Mouse (Mus musculus): ENCODE measurements around the gene Ndufb10. TPM values are rescaled to one million over a fixed set of nuclear protein-coding genes. Genes with fewer than 3 reads are reported as not detected.

Gene Ndufb10
- total and polyA plus RNA-seq, 2 experiments from 2014 or later = 170 to 349 TPM

DNA sequence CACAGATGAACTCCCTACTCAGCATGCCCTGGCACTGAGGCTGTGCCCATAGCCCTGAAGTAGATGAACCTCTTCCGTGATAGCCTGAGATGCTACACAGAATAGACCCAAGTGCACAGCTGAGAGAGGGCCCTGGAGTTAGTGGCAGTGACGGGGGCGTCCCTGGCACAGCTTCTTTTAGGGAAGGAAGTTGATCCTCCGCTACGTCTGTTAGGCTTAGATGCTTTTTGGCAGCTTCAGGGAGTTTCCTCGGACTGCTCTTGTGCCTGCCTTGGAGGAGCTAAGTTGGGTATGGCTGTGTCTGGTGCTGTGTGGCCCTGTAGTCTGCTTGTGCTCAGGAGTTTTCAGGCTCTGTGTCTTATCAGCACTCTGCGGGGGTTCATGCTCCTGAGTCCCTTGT, 50.0 kb downstream of the Ndufb10 start:
- Histone ChIP-seq H3K9ac (replicated peaks; ENCODE audit: low read length, poor library complexity, severe bottlenecking) (no peak overlapping the region), H3K36me3 (ENCODE audit: insufficient read depth, low read length) (peaks cover 27% of the 10 kb centered on the region), H3K27me3 (ENCODE audit: insufficient read depth, low read length) (no peaks in the 10 kb centered on the region), H3K4me3 (ENCODE audit: low read depth, low read length) (no peak overlapping the region), H3K4me1 (ENCODE audit: insufficient read depth, low read length) (peaks cover 15% of the 10 kb centered on the region; the same call in 1 of the 2 replicates), H3K4me2 (ENCODE audit: low read depth, low read length, poor library complexity, severe bottlenecking) (no peak overlapping the region), H3K27ac (ENCODE audit: low read depth, low read length) (no peak overlapping the region), H3K9me3 (ENCODE audit: low read length) (no peaks in the 10 kb centered on the region)
- ATAC-seq (ENCODE audit: low FRiP score) (no peak), DNase-seq (ENCODE audit: low spot score) (no peak)
- TF ChIP-seq CTCF (IDR thresholded peaks at IDR 0.05) = no peak
- 84% methylated on average over 7 of the region's 7 CpGs for WGBS

DNA sequence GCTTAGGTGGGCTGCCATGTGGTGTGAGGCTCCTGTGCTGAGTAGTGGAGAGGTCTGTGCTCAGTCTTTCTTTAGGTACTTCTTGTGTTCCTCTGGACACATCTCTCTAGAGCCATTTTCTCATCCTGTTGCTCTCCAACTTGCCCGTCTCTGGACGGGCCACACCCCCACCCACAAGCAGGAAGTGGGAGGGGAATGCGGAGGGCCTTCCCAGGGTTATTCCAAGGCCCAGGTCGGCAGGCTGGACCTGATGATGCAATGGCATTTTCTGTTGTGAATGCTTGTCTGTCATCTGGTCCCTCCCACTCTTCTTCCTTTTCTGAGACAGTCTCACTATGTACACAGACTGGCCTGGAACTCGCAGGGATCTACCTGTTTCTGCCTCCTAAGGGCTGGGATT, 52.1 kb downstream of the Ndufb10 start:
- Histone ChIP-seq H3K27me3 (ENCODE audit: insufficient read depth, low read length) (no peaks in the 10 kb centered on the region), H3K4me2 (ENCODE audit: low read depth, low read length, poor library complexity, severe bottlenecking) (no peak overlapping the region), H3K27ac (ENCODE audit: low read depth, low read length) (no peak overlapping the region), H3K9ac (replicated peaks; ENCODE audit: low read length, poor library complexity, severe bottlenecking) (0 out of 2 replicates have a peak overlapping the region, but pooled peaks have one; percentile 36), H3K36me3 (ENCODE audit: insufficient read depth, low read length) (peaks cover 6% of the 10 kb centered on the region; the same call in 1 of the 2 replicates), H3K4me1 (ENCODE audit: insufficient read depth, low read length) (peaks cover 15% of the 10 kb centered on the region; the same call in 1 of the 2 replicates), H3K9me3 (ENCODE audit: low read length) (no peaks in the 10 kb centered on the region), H3K4me3 (ENCODE audit: low read depth, low read length) (no peak overlapping the region)
- DNase-seq (ENCODE audit: low spot score) = no peak
- WGBS = 35% methylated on average over 5 of the region's 5 CpGs
- ATAC-seq (ENCODE audit: low FRiP score) = no peak
- no peak for TF ChIP-seq CTCF (IDR thresholded peaks at IDR 0.05)

Other genes with a start within 250 kb of the Ndufb10 start
- gene Mlst8, start 245.4 kb downstream of the Ndufb10 start, total RNA-seq (2014; rRNA removed) = 51.8 and 60.8 TPM in 2 replicates
- gene Mlst8, start 245.4 kb downstream of the Ndufb10 start, polyA plus RNA-seq (2015; fragmentation: Nextera tagmentation; extraction: Ambion mirVana) = 28.4 and 29.5 TPM in 2 replicates
- 151 and 153 TPM in 2 replicates for gene Caskin1, start 235.9 kb downstream of the Ndufb10 start, total RNA-seq (2014; rRNA removed)
- 43.9 and 47.5 TPM in 2 replicates for gene Caskin1, start 235.9 kb downstream of the Ndufb10 start, polyA plus RNA-seq (2015; fragmentation: Nextera tagmentation; extraction: Ambion mirVana)
- gene Traf7, start 196.5 kb downstream of the Ndufb10 start, total RNA-seq (2014; rRNA removed) = 175 and 179 TPM in 2 replicates
- 71.4 and 73.6 TPM in 2 replicates for gene Traf7, start 196.5 kb downstream of the Ndufb10 start, polyA plus RNA-seq (2015; fragmentation: Nextera tagmentation; extraction: Ambion mirVana)
- 4.4 and 7.6 TPM in 2 replicates for gene Rab26, start 190.3 kb downstream of the Ndufb10 start, total RNA-seq (2014; rRNA removed)
- gene Rab26, start 190.3 kb downstream of the Ndufb10 start, polyA plus RNA-seq (2015; fragmentation: Nextera tagmentation; extraction: Ambion mirVana) = 15.5 and 17.7 TPM in 2 replicates
- gene Pkd1, start 174.6 kb downstream of the Ndufb10 start, total RNA-seq (2014; rRNA removed) = 73.6 and 84.3 TPM in 2 replicates
- 13.6 and 14.5 TPM in 2 replicates for gene Pkd1, start 174.6 kb downstream of the Ndufb10 start, polyA plus RNA-seq (2015; fragmentation: Nextera tagmentation; extraction: Ambion mirVana)
- gene Tsc2, start 91.8 kb downstream of the Ndufb10 start, total RNA-seq (2014; rRNA removed) = 106 and 114 TPM in 2 replicates
- gene Tsc2, start 91.8 kb downstream of the Ndufb10 start, polyA plus RNA-seq (2015; fragmentation: Nextera tagmentation; extraction: Ambion mirVana) = 56.6 and 61.7 TPM in 2 replicates
- 4.5 and 6.2 TPM in 2 replicates for gene Nthl1, start 91.8 kb downstream of the Ndufb10 start, total RNA-seq (2014; rRNA removed)
- gene Nthl1, start 91.8 kb downstream of the Ndufb10 start, polyA plus RNA-seq (2015; fragmentation: Nextera tagmentation; extraction: Ambion mirVana) = 6.0 and 7.2 TPM in 2 replicates
- gene Slc9a3r2, start 74.2 kb downstream of the Ndufb10 start, total RNA-seq (2014; rRNA removed) = 61.7 and 62.8 TPM in 2 replicates
- 52.1 and 52.7 TPM in 2 replicates for gene Slc9a3r2, start 74.2 kb downstream of the Ndufb10 start, polyA plus RNA-seq (2015; fragmentation: Nextera tagmentation; extraction: Ambion mirVana)
- not detected in 2 replicates for gene Npw, start 66.0 kb downstream of the Ndufb10 start, total RNA-seq (2014; rRNA removed)
- 0.59 and 0.86 TPM in 2 replicates for gene Npw, start 66.0 kb downstream of the Ndufb10 start, polyA plus RNA-seq (2015; fragmentation: Nextera tagmentation; extraction: Ambion mirVana)
- 36.4 and 40.0 TPM in 2 replicates for gene Zfp598, start 54.8 kb downstream of the Ndufb10 start, total RNA-seq (2014; rRNA removed)
- 15.7 and 16.4 TPM in 2 replicates for gene Zfp598, start 54.8 kb downstream of the Ndufb10 start, polyA plus RNA-seq (2015; fragmentation: Nextera tagmentation; extraction: Ambion mirVana)
- gene Syngr3, start 34.5 kb downstream of the Ndufb10 start, total RNA-seq (2014; rRNA removed) = 330 and 376 TPM in 2 replicates
- gene Syngr3, start 34.5 kb downstream of the Ndufb10 start, polyA plus RNA-seq (2015; fragmentation: Nextera tagmentation; extraction: Ambion mirVana) = 334 and 375 TPM in 2 replicates
- 28.0 and 44.3 TPM in 2 replicates for gene Gfer, start 28.3 kb downstream of the Ndufb10 start, total RNA-seq (2014; rRNA removed)
- gene Gfer, start 28.3 kb downstream of the Ndufb10 start, polyA plus RNA-seq (2015; fragmentation: Nextera tagmentation; extraction: Ambion mirVana) = 36.7 and 39.4 TPM in 2 replicates
- gene Noxo1, start 28.2 kb downstream of the Ndufb10 start, total RNA-seq (2014; rRNA removed) = 7.2 and 11.1 TPM in 2 replicates
- 1.9 and 2.1 TPM in 2 replicates for gene Noxo1, start 28.2 kb downstream of the Ndufb10 start, polyA plus RNA-seq (2015; fragmentation: Nextera tagmentation; extraction: Ambion mirVana)
- 44.0 and 56.4 TPM in 2 replicates for gene Tbl3, start 16.8 kb downstream of the Ndufb10 start, total RNA-seq (2014; rRNA removed)
- 38.2 and 46.7 TPM in 2 replicates for gene Tbl3, start 16.8 kb downstream of the Ndufb10 start, polyA plus RNA-seq (2015; fragmentation: Nextera tagmentation; extraction: Ambion mirVana)
- not detected in 2 replicates for gene Rnf151, start 6.4 kb downstream of the Ndufb10 start, total RNA-seq (2014; rRNA removed)
- gene Rnf151, start 6.4 kb downstream of the Ndufb10 start, polyA plus RNA-seq (2015; fragmentation: Nextera tagmentation; extraction: Ambion mirVana) = not detected in 2 replicates
- gene Rps2, start 6.4 kb downstream of the Ndufb10 start, total RNA-seq (2014; rRNA removed) = 2,209 and 2,389 TPM in 2 replicates
- 749 and 802 TPM in 2 replicates for gene Rps2, start 6.4 kb downstream of the Ndufb10 start, polyA plus RNA-seq (2015; fragmentation: Nextera tagmentation; extraction: Ambion mirVana)
- not detected in 2 replicates for gene Rpl3l, start 3.3 kb upstream of the Ndufb10 start, total RNA-seq (2014; rRNA removed)
- gene Rpl3l, start 3.3 kb upstream of the Ndufb10 start, polyA plus RNA-seq (2015; fragmentation: Nextera tagmentation; extraction: Ambion mirVana) = 0.21 and 0.37 TPM in 2 replicates
- 9.6 and 14.1 TPM in 2 replicates for gene Msrb1, start 12.2 kb upstream of the Ndufb10 start, total RNA-seq (2014; rRNA removed)
- gene Msrb1, start 12.2 kb upstream of the Ndufb10 start, polyA plus RNA-seq (2015; fragmentation: Nextera tagmentation; extraction: Ambion mirVana) = 20.6 and 22.6 TPM in 2 replicates
- 0.49 TPM in 1 of 2 replicates, not detected in the other for gene Hs3st6, start 28.5 kb upstream of the Ndufb10 start, total RNA-seq (2014; rRNA removed)
- 0.22 and 0.50 TPM in 2 replicates for gene Hs3st6, start 28.5 kb upstream of the Ndufb10 start, polyA plus RNA-seq (2015; fragmentation: Nextera tagmentation; extraction: Ambion mirVana)
- not detected in 2 replicates for gene Meiob, start 79.8 kb upstream of the Ndufb10 start, total RNA-seq (2014; rRNA removed)
- gene Meiob, start 79.8 kb upstream of the Ndufb10 start, polyA plus RNA-seq (2015; fragmentation: Nextera tagmentation; extraction: Ambion mirVana) = 0.12 TPM in 1 of 2 replicates, not detected in the other
- 73.6 and 119 TPM in 2 replicates for gene Hagh, start 115.7 kb upstream of the Ndufb10 start, total RNA-seq (2014; rRNA removed)
- gene Hagh, start 115.7 kb upstream of the Ndufb10 start, polyA plus RNA-seq (2015; fragmentation: Nextera tagmentation; extraction: Ambion mirVana) = 74.0 and 79.5 TPM in 2 replicates
- 11.7 and 14.0 TPM in 2 replicates for gene Fahd1, start 125.9 kb upstream of the Ndufb10 start, total RNA-seq (2014; rRNA removed)
- gene Fahd1, start 125.9 kb upstream of the Ndufb10 start, polyA plus RNA-seq (2015; fragmentation: Nextera tagmentation; extraction: Ambion mirVana) = 18.2 and 20.8 TPM in 2 replicates
- 0.28 TPM in 1 of 2 replicates, not detected in the other for gene Igfals, start 141.5 kb upstream of the Ndufb10 start, total RNA-seq (2014; rRNA removed)
- 0.31 TPM in 1 of 2 replicates, not detected in the other for gene Igfals, start 141.5 kb upstream of the Ndufb10 start, polyA plus RNA-seq (2015; fragmentation: Nextera tagmentation; extraction: Ambion mirVana)
- gene Nubp2, start 161.9 kb upstream of the Ndufb10 start, total RNA-seq (2014; rRNA removed) = 39.6 and 60.2 TPM in 2 replicates
- gene Nubp2, start 161.9 kb upstream of the Ndufb10 start, polyA plus RNA-seq (2015; fragmentation: Nextera tagmentation; extraction: Ambion mirVana) = 55.8 and 63.9 TPM in 2 replicates
- 87.5 and 105 TPM in 2 replicates for gene Spsb3, start 162.2 kb upstream of the Ndufb10 start, total RNA-seq (2014; rRNA removed)
- gene Spsb3, start 162.2 kb upstream of the Ndufb10 start, polyA plus RNA-seq (2015; fragmentation: Nextera tagmentation; extraction: Ambion mirVana) = 100 and 110 TPM in 2 replicates
- gene Eme2, start 170.6 kb upstream of the Ndufb10 start, total RNA-seq (2014; rRNA removed) = 29.7 and 31.7 TPM in 2 replicates
- gene Eme2, start 170.6 kb upstream of the Ndufb10 start, polyA plus RNA-seq (2015; fragmentation: Nextera tagmentation; extraction: Ambion mirVana) = 20.2 and 22.5 TPM in 2 replicates
- 43.8 and 46.1 TPM in 2 replicates for gene Mrps34, start 170.6 kb upstream of the Ndufb10 start, total RNA-seq (2014; rRNA removed)
- gene Mrps34, start 170.6 kb upstream of the Ndufb10 start, polyA plus RNA-seq (2015; fragmentation: Nextera tagmentation; extraction: Ambion mirVana) = 128 and 131 TPM in 2 replicates
- 54.4 and 65.3 TPM in 2 replicates for gene Nme3, start 172.0 kb upstream of the Ndufb10 start, total RNA-seq (2014; rRNA removed)
- gene Nme3, start 172.0 kb upstream of the Ndufb10 start, polyA plus RNA-seq (2015; fragmentation: Nextera tagmentation; extraction: Ambion mirVana) = 98.3 and 105 TPM in 2 replicates
- 153 and 168 TPM in 2 replicates for gene Mapk8ip3, start 212.5 kb upstream of the Ndufb10 start, total RNA-seq (2014; rRNA removed)
- 70.5 and 72.5 TPM in 2 replicates for gene Mapk8ip3, start 212.5 kb upstream of the Ndufb10 start, polyA plus RNA-seq (2015; fragmentation: Nextera tagmentation; extraction: Ambion mirVana)
- gene Jpt2, start 236.2 kb upstream of the Ndufb10 start, total RNA-seq (2014; rRNA removed) = 60.7 and 61.0 TPM in 2 replicates
- 64.5 and 66.7 TPM in 2 replicates for gene Jpt2, start 236.2 kb upstream of the Ndufb10 start, polyA plus RNA-seq (2015; fragmentation: Nextera tagmentation; extraction: Ambion mirVana)